Mouse (Mus musculus) heart, embryonic 12.5 days (tissue): ENCODE measurements around the gene Psmc3. TPM values are rescaled to one million over a fixed set of nuclear protein-coding genes. Genes with fewer than 3 reads are reported as not detected.
"Not testable (repeated sequence)": the region's sequence is repeated elsewhere in the genome, so short reads cannot be mapped to it uniquely, and the experiment has no call there.

ENCODE experiments used
- ATAC-seq: fragments of 200-750 bp; cut with Nextera tagmentation; 2 replicates; pipeline ENCODE4 v1.8.0; 2017; ENCODE audit warnings: moderate TSS enrichment, moderate library complexity; ENCODE audit not compliant: insufficient number of reproducible peaks, low FRiP score
- H3K27ac ChIP-seq: fragments of 300-500 bp; sonication (generic); 2 replicates; pipeline ENCODE4 v1.5.1; 2016; ENCODE audit warnings: mild to moderate bottlenecking, moderate library complexity; ENCODE audit not compliant: poor library complexity, severe bottlenecking
- H3K27me3 ChIP-seq: fragments of 300-500 bp; sonication (generic); replicated peaks from 2 replicates; pipeline ENCODE4 v1.6.1; 2016; ENCODE audit warnings: mild to moderate bottlenecking, moderate library complexity
- H3K36me3 ChIP-seq: fragments of 300-500 bp; sonication (generic); 2 replicates; pipeline ENCODE4 v1.6.1; 2016; ENCODE audit warnings: mild to moderate bottlenecking, moderate library complexity
- H3K4me1 ChIP-seq: fragments of 300-500 bp; sonication (generic); replicated peaks from 2 replicates; pipeline ENCODE4 v1.6.1; 2016; ENCODE audit warnings: mild to moderate bottlenecking
- H3K4me2 ChIP-seq: fragments of 300-500 bp; sonication (generic); 2 replicates; pipeline ENCODE4 v1.6.1; 2016; ENCODE audit warnings: mild to moderate bottlenecking, moderate library complexity
- H3K4me3 ChIP-seq: fragments of 300-500 bp; sonication (generic); 2 replicates; pipeline ENCODE4 v1.5.1; 2016; ENCODE audit warnings: mild to moderate bottlenecking
- H3K9ac ChIP-seq: fragments of 300-500 bp; sonication (generic); 2 replicates; pipeline ENCODE4 v1.6.1; 2016; ENCODE audit warnings: mild to moderate bottlenecking, moderate library complexity
- H3K9me3 ChIP-seq: fragments of 300-500 bp; sonication (generic); replicated peaks from 2 replicates; pipeline ENCODE4 v1.6.1; 2016; ENCODE audit warnings: mild to moderate bottlenecking, moderate library complexity
- WGBS: fragments of 180-500 bp; shearing (Covaris S2); methylation state at CpG from one replicate; pipeline ENCODE4 v1.1.7; 2016; 5-methylcytosine and 5-hydroxymethylcytosine counted together
- polyA plus RNA-seq: library from polyadenylated mRNA; unstranded; fragments of >200 nt; fragmentation: Nextera tagmentation; extraction: Ambion mirVana; gene quantifications from 2 replicates; pipeline ENCODE4 v1.2.1, GENCODE M21; 2016

The Psmc3 gene
- polyA plus RNA-seq, 1 experiment from 2014 or later = 252 TPM

DNA sequence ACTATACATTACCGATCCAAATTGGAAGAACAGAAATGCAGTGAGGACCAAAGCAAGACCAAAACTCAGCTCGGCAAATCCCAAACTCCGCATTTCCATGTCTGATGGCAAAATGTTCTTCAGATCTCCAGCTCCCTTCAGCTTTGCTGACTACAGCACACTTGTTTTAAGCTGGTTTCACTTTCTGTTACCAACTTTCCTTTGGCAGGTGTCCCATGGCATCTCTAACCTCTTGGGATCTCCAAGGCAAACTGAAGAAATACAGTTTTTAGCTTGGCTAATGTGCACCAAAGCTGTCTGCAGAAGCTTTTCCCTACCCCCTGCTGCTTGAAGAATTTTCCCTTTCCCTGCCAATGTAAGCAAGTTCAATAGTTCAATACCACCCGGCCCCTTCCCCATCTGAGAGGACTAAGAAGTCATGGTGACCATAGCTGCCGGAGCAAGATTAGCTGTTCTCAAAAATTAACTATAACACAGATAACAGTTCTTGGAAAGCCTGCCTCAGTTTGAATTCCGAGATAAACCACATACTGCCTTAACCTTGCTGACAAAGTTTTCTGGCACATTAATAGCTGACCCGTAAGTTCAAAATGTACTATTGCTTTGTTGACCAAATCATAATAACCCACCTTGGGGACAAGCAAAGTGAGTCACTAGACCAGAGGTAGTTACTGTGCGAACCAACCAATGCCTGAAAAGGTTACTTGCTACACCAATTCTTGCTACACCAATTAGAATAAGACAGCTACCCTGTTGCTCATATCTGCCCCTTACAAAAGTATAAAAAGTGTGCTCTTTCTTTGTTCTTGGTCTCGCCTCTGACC, 26.2 kb upstream of the Psmc3 start:
- Histone ChIP-seq H3K9ac (no peak overlapping the region), H3K4me2 (no peak overlapping the region), H3K27ac (no peak overlapping the region), H3K27me3 (no peaks in the 10 kb centered on the region), H3K4me3 (no peak overlapping the region), H3K9me3 (0 out of 2 replicates have a peak, but pooled peaks cover 2% of the 10 kb centered on the region), H3K36me3 (peaks cover 4% of the 10 kb centered on the region; the same call in 1 of the 2 replicates), H3K4me1 (peaks cover 9% of the 10 kb centered on the region; the same call in 1 of the 2 replicates)
- WGBS = 76% methylated on average over 9 of the region's 9 CpGs
- ATAC-seq = no peak

DNA sequence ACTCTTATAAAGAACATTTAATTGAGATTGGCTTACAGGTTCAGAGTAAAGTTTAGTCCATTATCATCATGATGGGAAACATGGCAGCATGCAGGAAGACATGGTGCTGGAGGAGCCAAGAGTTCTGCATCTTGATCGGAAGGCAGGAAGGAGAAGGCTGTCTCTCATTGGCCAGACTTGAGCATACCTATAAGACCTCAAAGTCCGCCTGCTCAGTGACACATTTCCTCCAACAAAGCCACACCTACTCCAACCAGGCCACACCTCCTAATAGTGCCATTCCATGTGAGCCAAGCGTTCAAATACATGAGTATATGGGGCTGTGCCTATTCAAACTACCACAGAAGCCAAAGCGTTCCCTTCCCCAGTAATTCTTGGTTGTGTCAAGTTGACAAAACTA, 22.6 kb upstream of the Psmc3 start:
- no peaks in the 10 kb centered on the region for H3K27me3 ChIP-seq
- WGBS = 75% methylated on average over 4 of the region's 4 CpGs
- ATAC-seq = no peak
- peaks cover 11% of the 10 kb centered on the region for H3K4me1 ChIP-seq
- no peak overlapping the region for H3K27ac ChIP-seq
- no peak overlapping the region for H3K9ac ChIP-seq
- H3K9me3 ChIP-seq = 0 out of 2 replicates have a peak, but pooled peaks cover 2% of the 10 kb centered on the region
- no peak overlapping the region for H3K4me3 ChIP-seq
- H3K36me3 ChIP-seq = no peaks in the 10 kb centered on the region
- H3K4me2 ChIP-seq = no peak overlapping the region

- Histone ChIP-seq H3K36me3 (no peaks in the 10 kb centered on the region), H3K4me3 (no peak overlapping the region), H3K4me2 (no peak overlapping the region), H3K27ac (no peak overlapping the region), H3K27me3 (no peaks in the 10 kb centered on the region), H3K4me1 (peaks cover 11% of the 10 kb centered on the region), H3K9ac (no peak overlapping the region), H3K9me3 (0 out of 2 replicates have a peak, but pooled peaks cover 2% of the 10 kb centered on the region)
- ATAC-seq = no peak
- 14% methylated on average over 3 of the region's 3 CpGs for WGBS
These were observed 20.8 kb upstream of the Psmc3 start for GRCm38 (mm10) chr2:91033000-91033399.

GRCm38 (mm10) chr2:91035385-91035784, 18.4 kb upstream of the Psmc3 start, which contains the start of gene Rapsn:
TSS of gene Rapsn (plus strand) at chr2:91035620.
- WGBS = 38% methylated on average over 9 of the region's 9 CpGs
- ATAC-seq = peak; percentile 66; the same call in 1 of the 2 replicates

DNA sequence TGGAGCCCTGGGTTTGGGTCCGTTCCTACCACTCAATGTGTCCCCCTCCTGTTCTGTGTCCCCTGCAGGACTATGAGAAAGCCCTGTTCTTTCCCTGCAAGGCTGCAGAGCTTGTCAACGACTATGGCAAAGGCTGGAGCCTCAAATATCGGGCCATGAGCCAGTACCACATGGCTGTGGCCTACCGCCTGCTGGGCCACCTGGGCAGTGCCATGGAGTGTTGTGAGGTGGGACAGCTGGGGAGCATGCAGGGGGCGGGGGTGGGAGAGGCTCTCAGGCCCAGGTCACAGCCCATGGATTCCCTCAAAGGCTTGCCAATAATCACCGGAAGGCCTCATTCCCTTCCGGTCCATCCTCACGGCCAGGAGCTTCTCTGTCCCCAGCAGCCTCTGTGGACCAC, 12.0 kb upstream of the Psmc3 start:
- Histone ChIP-seq H3K27ac (no peak overlapping the region), H3K4me3 (no peak overlapping the region), H3K36me3 (no peaks in the 10 kb centered on the region), H3K27me3 (no peaks in the 10 kb centered on the region), H3K4me2 (no peak overlapping the region), H3K9ac (no peak overlapping the region), H3K4me1 (peaks cover 11% of the 10 kb centered on the region), H3K9me3 (no peaks in the 10 kb centered on the region)
- 63% methylated on average over 8 of the region's 8 CpGs for WGBS
- ATAC-seq = no peak

More at GRCm38 (mm10) chr2:91035385-91035784, 18.4 kb upstream of the Psmc3 start, which contains the start of gene Rapsn:
- no peaks in the 10 kb centered on the region for H3K27me3 ChIP-seq
- H3K4me1 ChIP-seq = peaks cover 11% of the 10 kb centered on the region
- H3K9me3 ChIP-seq = no peaks in the 10 kb centered on the region
- H3K4me2 ChIP-seq = peak within 1 kb of the TSS; percentile 50
- no peak within 1 kb of the TSS for H3K9ac ChIP-seq
- H3K27ac ChIP-seq = no peak within 1 kb of the TSS
- no peak within 1 kb of the TSS for H3K4me3 ChIP-seq
- H3K36me3 ChIP-seq = no peaks in the 10 kb centered on the region

DNA sequence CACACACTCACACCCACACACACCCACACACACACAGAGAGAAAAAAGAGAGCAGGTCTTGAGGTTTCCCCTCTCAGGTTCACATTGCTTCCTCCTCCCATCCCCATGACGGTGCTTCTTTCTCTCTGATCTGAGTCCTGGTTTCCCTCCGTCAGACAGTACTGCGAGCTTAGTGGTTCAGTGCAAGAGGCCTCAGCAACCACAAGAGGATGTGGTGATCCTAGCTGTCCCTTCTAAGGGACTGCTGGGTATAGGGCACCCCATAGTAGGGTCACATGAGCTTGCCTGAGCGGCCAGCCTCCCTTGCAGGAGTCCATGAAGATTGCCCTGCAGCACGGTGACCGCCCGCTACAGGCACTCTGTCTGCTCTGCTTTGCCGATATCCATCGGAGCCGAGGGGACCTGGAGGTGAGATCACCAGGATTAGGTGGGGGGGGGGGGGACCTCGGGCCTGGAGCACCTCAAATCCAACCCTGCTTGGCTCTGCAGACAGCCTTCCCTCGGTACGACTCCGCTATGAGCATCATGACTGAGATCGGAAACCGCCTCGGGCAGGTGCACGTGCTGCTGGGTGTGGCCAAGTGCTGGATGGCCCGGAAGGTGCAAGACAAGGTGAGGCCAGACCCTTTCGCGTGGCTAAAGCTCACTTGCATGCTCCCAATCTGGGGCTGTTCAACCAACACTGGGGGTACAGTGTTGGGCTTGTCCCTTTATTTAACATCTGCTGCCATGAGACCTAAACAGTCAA, 11.0 kb upstream of the Psmc3 start:
- peaks cover 11% of the 10 kb centered on the region for H3K4me1 ChIP-seq
- H3K36me3 ChIP-seq = no peaks in the 10 kb centered on the region
- no peak overlapping the region for H3K4me2 ChIP-seq
- no peak overlapping the region for H3K4me3 ChIP-seq
- H3K9ac ChIP-seq = no peak overlapping the region
- peak; percentile 34; the same call in 1 of the 2 replicates for ATAC-seq
- no peak overlapping the region for H3K27ac ChIP-seq
- WGBS = 58% methylated on average over 21 of the region's 21 CpGs
- H3K27me3 ChIP-seq = no peaks in the 10 kb centered on the region
- H3K9me3 ChIP-seq = no peaks in the 10 kb centered on the region

- H3K36me3 ChIP-seq = no peaks in the 10 kb centered on the region
- no peak overlapping the region for H3K27ac ChIP-seq
- no peak overlapping the region for H3K4me3 ChIP-seq
- H3K27me3 ChIP-seq = no peaks in the 10 kb centered on the region
- WGBS = 65% methylated on average over 13 of the region's 13 CpGs
- H3K4me1 ChIP-seq = peaks cover 11% of the 10 kb centered on the region
- no peaks in the 10 kb centered on the region for H3K9me3 ChIP-seq
- no peak overlapping the region for H3K9ac ChIP-seq
- ATAC-seq = no peak
- H3K4me2 ChIP-seq = no peak overlapping the region
These were observed 9.1 kb upstream of the Psmc3 start for GRCm38 (mm10) chr2:91044727-91045126.

DNA sequence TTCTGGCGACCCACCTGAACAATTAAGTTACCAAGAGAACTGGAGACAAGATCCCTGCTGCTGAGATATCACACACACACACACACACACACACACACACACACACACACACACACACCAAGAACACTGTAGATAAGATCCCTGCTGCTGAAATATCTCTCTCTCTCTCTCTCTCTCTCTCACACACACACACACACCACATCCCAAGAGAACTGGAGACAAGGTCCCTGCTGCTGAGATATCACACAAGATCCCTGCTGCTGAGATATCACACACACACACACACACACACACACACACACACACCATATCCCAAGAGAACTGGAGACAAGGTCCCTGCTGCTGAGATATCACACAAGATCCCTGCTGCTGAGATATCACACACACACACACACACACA, 8.0 kb upstream of the Psmc3 start:
- H3K4me3 ChIP-seq, ATAC-seq, H3K9me3 ChIP-seq, H3K27me3 ChIP-seq, H3K4me2 ChIP-seq, H3K36me3 ChIP-seq, H3K27ac ChIP-seq, H3K9ac ChIP-seq: not testable (repeated sequence)
- peaks cover 11% of the 10 kb centered on the region for H3K4me1 ChIP-seq
- WGBS = 83% methylated on average over 1 of the region's 1 CpGs

DNA sequence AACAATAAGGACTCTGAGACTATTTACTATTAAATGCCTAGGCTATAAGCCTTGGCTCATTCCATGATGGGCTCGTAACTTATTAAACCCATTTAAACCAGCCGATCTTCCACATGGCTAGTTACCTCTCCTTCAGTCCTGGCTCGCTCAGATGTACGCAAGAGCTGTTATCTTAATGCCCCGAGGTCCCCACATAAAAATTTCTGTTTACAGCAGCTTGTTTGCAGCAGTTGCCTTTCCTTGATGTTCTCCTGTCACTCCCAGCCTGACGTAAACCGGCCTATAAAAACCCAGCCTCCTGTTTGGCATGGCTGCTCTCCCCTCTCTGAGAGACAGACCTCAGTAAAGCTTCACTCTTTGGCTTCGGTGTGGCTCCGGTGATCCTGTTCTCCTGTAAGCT, 6.5 kb upstream of the Psmc3 start:
- WGBS = 80% methylated on average over 9 of the region's 9 CpGs
- no peak for ATAC-seq
- no peak overlapping the region for H3K9ac ChIP-seq
- no peak overlapping the region for H3K27ac ChIP-seq
- H3K27me3 ChIP-seq = no peaks in the 10 kb centered on the region
- H3K4me3 ChIP-seq = no peak overlapping the region
- H3K36me3 ChIP-seq = 0 out of 2 replicates have a peak, but pooled peaks cover 10% of the 10 kb centered on the region
- peaks cover 11% of the 10 kb centered on the region for H3K4me1 ChIP-seq
- H3K4me2 ChIP-seq = no peak overlapping the region
- H3K9me3 ChIP-seq = no peaks in the 10 kb centered on the region

GRCm38 (mm10) chr2:91051917-91052316, 1.9 kb upstream of the Psmc3 start:
- peaks cover 28% of the 10 kb centered on the region for H3K36me3 ChIP-seq
- ATAC-seq = no peak
- H3K9me3 ChIP-seq = no peaks in the 10 kb centered on the region
- no peak overlapping the region for H3K27ac ChIP-seq
- H3K9ac ChIP-seq = no peak overlapping the region
- no peak overlapping the region for H3K4me3 ChIP-seq
- no peaks in the 10 kb centered on the region for H3K27me3 ChIP-seq
- H3K4me2 ChIP-seq = no peak overlapping the region
- WGBS = 56% methylated on average over 3 of the region's 3 CpGs
- peaks cover 14% of the 10 kb centered on the region for H3K4me1 ChIP-seq

GRCm38 (mm10) chr2:91052752-91053151, 1.1 kb upstream of the Psmc3 start:
- Histone ChIP-seq H3K4me1 (peaks cover 14% of the 10 kb centered on the region), H3K4me2 (no peak overlapping the region), H3K4me3 (no peak overlapping the region), H3K9ac (no peak overlapping the region), H3K9me3 (no peaks in the 10 kb centered on the region), H3K27me3 (no peaks in the 10 kb centered on the region), H3K36me3 (peaks cover 37% of the 10 kb centered on the region), H3K27ac (no peak overlapping the region)
- ATAC-seq = no peak
- WGBS = 55% methylated on average over 2 of the region's 2 CpGs
